Mouse (Mus musculus): ENCODE results near the gene Hmgb1. TPM values are rescaled to one million over a fixed set of nuclear protein-coding genes. Genes with fewer than 3 reads are reported as not detected.

Gene Hmgb1
- polyA plus RNA-seq, 1 experiment from 2014 or later: 1,384 TPM

- no peak overlapping the region for H3K9ac ChIP-seq (replicated peaks; ENCODE audit: low read length)
- H3K4me3 ChIP-seq (ENCODE audit: low read length): no peak overlapping the region
- no peaks in the 10 kb centered on the region for H3K36me3 ChIP-seq (ENCODE audit: insufficient read depth, low read length)
- H3K4me2 ChIP-seq (replicated peaks; ENCODE audit: low read depth, low read length): no peak overlapping the region
- no peak overlapping the region for H3K27ac ChIP-seq (ENCODE audit: low read length)
- H3K4me1 ChIP-seq (ENCODE audit: insufficient read depth, low read length): peaks cover 4% of the 10 kb centered on the region; the same call in 1 of the 2 replicates
- no peaks in the 10 kb centered on the region for H3K9me3 ChIP-seq (ENCODE audit: low read length)
- 91% methylated on average over 6 of the region's 6 CpGs for WGBS
- no peaks in the 10 kb centered on the region for H3K27me3 ChIP-seq (ENCODE audit: insufficient read depth, low read length)
- no peak for ATAC-seq (ENCODE audit: low FRiP score, low TSS enrichment)
Observed at GRCm38 (mm10) chr5:149175736-149176135, 8.6 kb downstream of the Hmgb1 start.

- Histone ChIP-seq H3K36me3 (ENCODE audit: insufficient read depth, low read length) (no peaks in the 10 kb centered on the region), H3K4me2 (replicated peaks; ENCODE audit: low read depth, low read length) (no peak overlapping the region), H3K9ac (replicated peaks; ENCODE audit: low read length) (no peak overlapping the region), H3K27me3 (ENCODE audit: insufficient read depth, low read length) (no peaks in the 10 kb centered on the region), H3K4me3 (ENCODE audit: low read length) (no peak overlapping the region), H3K27ac (ENCODE audit: low read length) (no peak overlapping the region), H3K9me3 (ENCODE audit: low read length) (no peaks in the 10 kb centered on the region), H3K4me1 (ENCODE audit: insufficient read depth, low read length) (0 out of 2 replicates have a peak, but pooled peaks cover under 1% of the 10 kb centered on the region)
- ATAC-seq (ENCODE audit: low FRiP score, low TSS enrichment): no peak
- 83% methylated on average over 7 of the region's 7 CpGs for WGBS
Observed at GRCm38 (mm10) chr5:149174527-149174926, 9.8 kb downstream of the Hmgb1 start.

GRCm38 (mm10) chr5:149172246-149172645, 12.0 kb downstream of the Hmgb1 start:
- Histone ChIP-seq H3K9me3 (ENCODE audit: low read length) (no peaks in the 10 kb centered on the region), H3K4me1 (ENCODE audit: insufficient read depth, low read length) (no peaks in the 10 kb centered on the region), H3K9ac (replicated peaks; ENCODE audit: low read length) (no peak overlapping the region), H3K27ac (ENCODE audit: low read length) (no peak overlapping the region), H3K4me3 (ENCODE audit: low read length) (no peak overlapping the region), H3K27me3 (ENCODE audit: insufficient read depth, low read length) (no peaks in the 10 kb centered on the region), H3K4me2 (replicated peaks; ENCODE audit: low read depth, low read length) (no peak overlapping the region), H3K36me3 (ENCODE audit: insufficient read depth, low read length) (no peaks in the 10 kb centered on the region)
- WGBS: 79% methylated on average over 10 of the region's 10 CpGs
- ATAC-seq (ENCODE audit: low FRiP score, low TSS enrichment): no peak

- H3K4me2 ChIP-seq (replicated peaks; ENCODE audit: low read depth, low read length): no peak overlapping the region
- no peak overlapping the region for H3K4me3 ChIP-seq (ENCODE audit: low read length)
- H3K9me3 ChIP-seq (ENCODE audit: low read length): no peaks in the 10 kb centered on the region
- WGBS: 44% methylated on average over 8 of the region's 8 CpGs
- H3K36me3 ChIP-seq (ENCODE audit: insufficient read depth, low read length): no peaks in the 10 kb centered on the region
- H3K9ac ChIP-seq (replicated peaks; ENCODE audit: low read length): no peak overlapping the region
- H3K4me1 ChIP-seq (ENCODE audit: insufficient read depth, low read length): no peaks in the 10 kb centered on the region
- H3K27ac ChIP-seq (ENCODE audit: low read length): no peak overlapping the region
- no peak for ATAC-seq (ENCODE audit: low FRiP score, low TSS enrichment)
- no peaks in the 10 kb centered on the region for H3K27me3 ChIP-seq (ENCODE audit: insufficient read depth, low read length)
Observed at GRCm38 (mm10) chr5:149170841-149171588, 13.3 kb downstream of the Hmgb1 start.

- ATAC-seq (ENCODE audit: low FRiP score, low TSS enrichment): no peak
- no peak overlapping the region for H3K4me3 ChIP-seq (ENCODE audit: low read length)
- no peak overlapping the region for H3K27ac ChIP-seq (ENCODE audit: low read length)
- H3K4me1 ChIP-seq (ENCODE audit: insufficient read depth, low read length): 0 out of 2 replicates have a peak, but pooled peaks cover 8% of the 10 kb centered on the region
- no peaks in the 10 kb centered on the region for H3K36me3 ChIP-seq (ENCODE audit: insufficient read depth, low read length)
- no peaks in the 10 kb centered on the region for H3K27me3 ChIP-seq (ENCODE audit: insufficient read depth, low read length)
- H3K4me2 ChIP-seq (replicated peaks; ENCODE audit: low read depth, low read length): no peak overlapping the region
- H3K9ac ChIP-seq (replicated peaks; ENCODE audit: low read length): no peak overlapping the region
- H3K9me3 ChIP-seq (ENCODE audit: low read length): no peaks in the 10 kb centered on the region
- 86% methylated on average over 9 of the region's 9 CpGs for WGBS
Observed at GRCm38 (mm10) chr5:149168816-149169215, 15.5 kb downstream of the Hmgb1 start.

GRCm38 (mm10) chr5:149168051-149168450, 16.2 kb downstream of the Hmgb1 start:
- no peak overlapping the region for H3K4me2 ChIP-seq (replicated peaks; ENCODE audit: low read depth, low read length)
- no peaks in the 10 kb centered on the region for H3K36me3 ChIP-seq (ENCODE audit: insufficient read depth, low read length)
- no peaks in the 10 kb centered on the region for H3K9me3 ChIP-seq (ENCODE audit: low read length)
- H3K4me3 ChIP-seq (ENCODE audit: low read length): no peak overlapping the region
- WGBS: 66% methylated on average over 2 of the region's 2 CpGs
- no peak overlapping the region for H3K9ac ChIP-seq (replicated peaks; ENCODE audit: low read length)
- H3K27ac ChIP-seq (ENCODE audit: low read length): no peak overlapping the region
- no peaks in the 10 kb centered on the region for H3K27me3 ChIP-seq (ENCODE audit: insufficient read depth, low read length)
- no peak for ATAC-seq (ENCODE audit: low FRiP score, low TSS enrichment)
- H3K4me1 ChIP-seq (ENCODE audit: insufficient read depth, low read length): 0 out of 2 replicates have a peak, but pooled peaks cover 8% of the 10 kb centered on the region

GRCm38 (mm10) chr5:149166011-149166410, 18.3 kb downstream of the Hmgb1 start:
- H3K4me3 ChIP-seq (ENCODE audit: low read length): no peak overlapping the region
- 97% methylated on average over 10 of the region's 10 CpGs for WGBS
- H3K4me1 ChIP-seq (ENCODE audit: insufficient read depth, low read length): 0 out of 2 replicates have a peak, but pooled peaks cover 8% of the 10 kb centered on the region
- no peak overlapping the region for H3K27ac ChIP-seq (ENCODE audit: low read length)
- H3K36me3 ChIP-seq (ENCODE audit: insufficient read depth, low read length): no peaks in the 10 kb centered on the region
- no peak for ATAC-seq (ENCODE audit: low FRiP score, low TSS enrichment)
- H3K27me3 ChIP-seq (ENCODE audit: insufficient read depth, low read length): no peaks in the 10 kb centered on the region
- no peak overlapping the region for H3K4me2 ChIP-seq (replicated peaks; ENCODE audit: low read depth, low read length)
- no peak overlapping the region for H3K9ac ChIP-seq (replicated peaks; ENCODE audit: low read length)
- H3K9me3 ChIP-seq (ENCODE audit: low read length): no peaks in the 10 kb centered on the region

- 23% methylated on average over 7 of the region's 7 CpGs for WGBS
- no peak overlapping the region for H3K27ac ChIP-seq (ENCODE audit: low read length)
- 0 out of 2 replicates have a peak, but pooled peaks cover 8% of the 10 kb centered on the region for H3K4me1 ChIP-seq (ENCODE audit: insufficient read depth, low read length)
- H3K9ac ChIP-seq (replicated peaks; ENCODE audit: low read length): no peak overlapping the region
- no peaks in the 10 kb centered on the region for H3K36me3 ChIP-seq (ENCODE audit: insufficient read depth, low read length)
- H3K27me3 ChIP-seq (ENCODE audit: insufficient read depth, low read length): no peaks in the 10 kb centered on the region
- H3K4me2 ChIP-seq (replicated peaks; ENCODE audit: low read depth, low read length): no peak overlapping the region
- ATAC-seq (ENCODE audit: low FRiP score, low TSS enrichment): peak; percentile 74
- H3K4me3 ChIP-seq (ENCODE audit: low read length): no peak overlapping the region
- H3K9me3 ChIP-seq (ENCODE audit: low read length): no peaks in the 10 kb centered on the region
Observed at GRCm38 (mm10) chr5:149164881-149165280, 19.4 kb downstream of the Hmgb1 start.

- Histone ChIP-seq H3K36me3 (ENCODE audit: insufficient read depth, low read length) (no peaks in the 10 kb centered on the region), H3K27me3 (ENCODE audit: insufficient read depth, low read length) (no peaks in the 10 kb centered on the region), H3K27ac (ENCODE audit: low read length) (no peak overlapping the region), H3K4me1 (ENCODE audit: insufficient read depth, low read length) (0 out of 2 replicates have a peak, but pooled peaks cover 8% of the 10 kb centered on the region), H3K4me2 (replicated peaks; ENCODE audit: low read depth, low read length) (no peak overlapping the region), H3K9me3 (ENCODE audit: low read length) (no peaks in the 10 kb centered on the region), H3K9ac (replicated peaks; ENCODE audit: low read length) (no peak overlapping the region), H3K4me3 (ENCODE audit: low read length) (no peak overlapping the region)
- no peak for ATAC-seq (ENCODE audit: low FRiP score, low TSS enrichment)
- WGBS: 68% methylated on average over 7 of the region's 7 CpGs
Observed at GRCm38 (mm10) chr5:149162890-149163289, 21.4 kb downstream of the Hmgb1 start.

- no peak for ATAC-seq (ENCODE audit: low FRiP score, low TSS enrichment)
- H3K4me2 ChIP-seq (replicated peaks; ENCODE audit: low read depth, low read length): no peak overlapping the region
- no peak overlapping the region for H3K9ac ChIP-seq (replicated peaks; ENCODE audit: low read length)
- 70% methylated on average over 4 of the region's 4 CpGs for WGBS
- H3K9me3 ChIP-seq (ENCODE audit: low read length): no peaks in the 10 kb centered on the region
- H3K4me3 ChIP-seq (ENCODE audit: low read length): no peak overlapping the region
- no peaks in the 10 kb centered on the region for H3K36me3 ChIP-seq (ENCODE audit: insufficient read depth, low read length)
- H3K27ac ChIP-seq (ENCODE audit: low read length): no peak overlapping the region
- H3K27me3 ChIP-seq (ENCODE audit: insufficient read depth, low read length): no peaks in the 10 kb centered on the region
- 0 out of 2 replicates have a peak, but pooled peaks cover 8% of the 10 kb centered on the region for H3K4me1 ChIP-seq (ENCODE audit: insufficient read depth, low read length)
Observed at GRCm38 (mm10) chr5:149160469-149160868, 23.8 kb downstream of the Hmgb1 start.

All from kidney, embryonic 16.5 days (tissue).